Comparison of ENCODE assay signal across 9 mouse cellular contexts in genomic region chr3:152484206-152484605, GRCm38 (mm10).
A peak's percentile ranks its signal among the peaks of the same experiment; 100 is the strongest.
DNase-seq lines count a peak whose midpoint lies in the region; ATAC-seq and TF ChIP-seq lines count a peak whose summit lies in the region.
"Had no signal": no experiment of that assay in that cellular context is flagged by ENCODE, and none has a peak within 500 bp of the region (broad histone marks: within the 10 kb centered on the region; RNA-seq: fewer than 3 reads in every experiment).

No protein-coding gene starts in this region.

- no peak for TF ChIP-seq POLR2A in limb, embryonic 14.5 days (IDR thresholded peaks at IDR 0.05; ENCODE audit: borderline replicate concordance, extremely low read depth, insufficient read depth, insufficient read length)

- H3K4me3 ChIP-seq in kidney, postnatal 0 days (replicated peaks; ENCODE audit: low read depth, low read length): no peak overlapping the region
- no peak overlapping the region for H3K4me3 ChIP-seq in forebrain, embryonic 14.5 days (ENCODE audit: low read depth, low read length)
- no peak overlapping the region for H3K4me3 ChIP-seq in limb, embryonic 14.5 days (replicated peaks; ENCODE audit: low read length)

- H3K36me3 ChIP-seq in kidney, postnatal 0 days (ENCODE audit: insufficient read depth, low read length): no peaks in the 10 kb centered on the region
- H3K36me3 ChIP-seq in forebrain, embryonic 14.5 days (ENCODE audit: control insufficient read depth, insufficient read depth, low read length): no peaks in the 10 kb centered on the region
- H3K36me3 ChIP-seq in limb, embryonic 14.5 days (ENCODE audit: control insufficient read depth, insufficient read depth, low read length): no peaks in the 10 kb centered on the region

- peaks cover 8% of the 10 kb centered on the region; the same call in 1 of the 2 replicates for H3K4me1 ChIP-seq in kidney, postnatal 0 days (replicated peaks; ENCODE audit: insufficient read depth, low read length)
- H3K4me1 ChIP-seq in forebrain, embryonic 14.5 days (ENCODE audit: control insufficient read depth, insufficient read depth, low read length): no peaks in the 10 kb centered on the region
- peaks cover 14% of the 10 kb centered on the region; the same call in 1 of the 2 replicates for H3K4me1 ChIP-seq in limb, embryonic 14.5 days (ENCODE audit: control insufficient read depth, insufficient read depth, low read length)

- 40% methylated on average over 6 of the region's 6 CpGs for WGBS in kidney, postnatal 0 days
- WGBS in forebrain, embryonic 14.5 days: 42% methylated on average over 6 of the region's 6 CpGs
- WGBS in limb, embryonic 14.5 days: 19% methylated on average over 6 of the region's 6 CpGs

- no peaks in the 10 kb centered on the region for H3K9me3 ChIP-seq in kidney, postnatal 0 days (replicated peaks; ENCODE audit: low read length)
- no peaks in the 10 kb centered on the region for H3K9me3 ChIP-seq in forebrain, embryonic 14.5 days (replicated peaks; ENCODE audit: control insufficient read depth, low read length)
- H3K9me3 ChIP-seq in limb, embryonic 14.5 days (ENCODE audit: control insufficient read depth, low read length): no peaks in the 10 kb centered on the region

- H3K27me3 ChIP-seq in kidney, postnatal 0 days (ENCODE audit: insufficient read depth, low read length): no peaks in the 10 kb centered on the region
- H3K27me3 ChIP-seq in forebrain, embryonic 14.5 days (replicated peaks; ENCODE audit: control insufficient read depth, insufficient read depth, low read length): no peaks in the 10 kb centered on the region
- H3K27me3 ChIP-seq in limb, embryonic 14.5 days (ENCODE audit: control insufficient read depth, insufficient read depth, low read length): no peaks in the 10 kb centered on the region

- H3K4me2 ChIP-seq in kidney, postnatal 0 days (ENCODE audit: low read length): no peak overlapping the region
- no peak overlapping the region for H3K4me2 ChIP-seq in forebrain, embryonic 14.5 days (ENCODE audit: low read length)
- H3K4me2 ChIP-seq in limb, embryonic 14.5 days (replicated peaks; ENCODE audit: low read depth, low read length, severe bottlenecking): peak overlapping the region; percentile 22; the same call in 1 of the 2 replicates

- peak; percentile 86 for DNase-seq in kidney, postnatal 0 days (ENCODE audit: low spot score)
- DNase-seq in kidney, adult 18-20 months: no peak
- peak; percentile 74 for DNase-seq in NIH3T3 (ENCODE audit: low read depth)
- peak; percentile 20 for DNase-seq in forebrain, embryonic 14.5 days (ENCODE audit: low spot score)
- peak; percentile 48 for DNase-seq in limb, embryonic 14.5 days (ENCODE audit: low spot score)
- DNase-seq in cerebellum, postnatal 36 days: no peak
- DNase-seq in c-Kit-positive CD71-positive TER-119-positive erythroid progenitor cells, embryonic 14.5 days (ENCODE audit: low spot score): no peak
- no peak for DNase-seq in heart, adult 11 months
- DNase-seq: gastrocnemius, postnatal 25 days had no signal

- no peak for TF ChIP-seq CTCF in kidney, postnatal 0 days (IDR thresholded peaks at IDR 0.05; ENCODE audit: low read depth)

- ATAC-seq in kidney, postnatal 0 days (replicated peaks; ENCODE audit: low FRiP score, low read depth): no peak
- peak; percentile 59; the same call in 1 of the 2 replicates for ATAC-seq in forebrain, embryonic 14.5 days
- peak; percentile 83 for ATAC-seq in limb, embryonic 14.5 days (ENCODE audit: low FRiP score, low read depth)

- H3K9ac ChIP-seq in kidney, postnatal 0 days (ENCODE audit: low read depth, low read length): no peak overlapping the region
- no peak overlapping the region for H3K9ac ChIP-seq in forebrain, embryonic 14.5 days (ENCODE audit: low read length)
- no peak overlapping the region for H3K9ac ChIP-seq in limb, embryonic 14.5 days (ENCODE audit: low read depth, low read length, severe bottlenecking)

- peak overlapping the region; percentile 70; the same call in 1 of the 2 replicates for H3K27ac ChIP-seq in kidney, postnatal 0 days
- H3K27ac ChIP-seq in forebrain, embryonic 14.5 days (ENCODE audit: low read depth, low read length): no peak overlapping the region
- peak overlapping the region; percentile 57 for H3K27ac ChIP-seq in limb, embryonic 14.5 days (replicated peaks; ENCODE audit: low read depth, low read length)

Comparison
In these comparisons a context has a peak if more than half of its experiments do, and no peak if none do; other contexts are left out.
1. DNase-seq: peak in kidney, postnatal 0 days (single experiment), NIH3T3 (single experiment), forebrain, embryonic 14.5 days (single experiment) and limb, embryonic 14.5 days (single experiment); none in kidney, adult 18-20 months (single experiment), cerebellum, postnatal 36 days (0 of 2), c-Kit-positive CD71-positive TER-119-positive erythroid progenitor cells, embryonic 14.5 days (single experiment) and heart, adult 11 months (single experiment).